Mouse (Mus musculus) kidney, postnatal 10 days (tissue): Measurements from ENCODE around the gene Dek.

Experiments used
- DNase-seq: peaks from one replicate; pipeline ENCODE4 v3.0.0; 2021; ENCODE audit warnings: mixed read lengths

Dek gene

GRCm38 (mm10) chr13:47106580-47106888 is 533 bp upstream of the Dek start:
- DNase-seq, result no peak

GRCm38 (mm10) chr13:47104856-47105541 is 1.0 kb downstream of the Dek start:
- peak; percentile 73 for DNase-seq

- DNase-seq, result no peak
Measured at GRCm38 (mm10) chr13:47104146-47104545, 1.9 kb downstream of the Dek start.

GRCm38 (mm10) chr13:47100587-47100986 is 5.4 kb downstream of the Dek start:
- no peak for DNase-seq

GRCm38 (mm10) chr13:47099265-47099664 is 6.7 kb downstream of the Dek start:
- no peak for DNase-seq

GRCm38 (mm10) chr13:47096591-47096990 is 9.4 kb downstream of the Dek start:
- no peak for DNase-seq

- DNase-seq, result no peak
Measured at GRCm38 (mm10) chr13:47093791-47094190, 12.2 kb downstream of the Dek start.

- DNase-seq, result no peak
Measured at GRCm38 (mm10) chr13:47089271-47089670, 16.7 kb downstream of the Dek start.

- DNase-seq, result no peak
Measured at GRCm38 (mm10) chr13:47088433-47088832, 17.6 kb downstream of the Dek start.

- DNase-seq, result no peak
Measured at GRCm38 (mm10) chr13:47080905-47081505, 25.0 kb downstream of the Dek start.

GRCm38 (mm10) chr13:47078799-47079198 is 27.2 kb downstream of the Dek start:
- DNase-seq, result no peak

GRCm38 (mm10) chr13:47077367-47077766 is 28.6 kb downstream of the Dek start:
- no peak for DNase-seq

- no peak for DNase-seq
Measured at GRCm38 (mm10) chr13:47076156-47076555, 29.8 kb downstream of the Dek start.

GRCm38 (mm10) chr13:47072484-47072883 is 33.5 kb downstream of the Dek start:
- DNase-seq, result no peak

- no peak for DNase-seq
Measured at GRCm38 (mm10) chr13:47071871-47072270, 34.1 kb downstream of the Dek start.

GRCm38 (mm10) chr13:47070329-47071080 is 35.5 kb downstream of the Dek start:
- no peak for DNase-seq

- DNase-seq, result no peak
Measured at GRCm38 (mm10) chr13:47067001-47067400, 39.0 kb downstream of the Dek start.

- DNase-seq, result no peak
Measured at GRCm38 (mm10) chr13:47066516-47066915, 39.5 kb downstream of the Dek start.

- peak; percentile 57 for DNase-seq
Measured at GRCm38 (mm10) chr13:47063985-47064760, 41.8 kb downstream of the Dek start.

GRCm38 (mm10) chr13:47062756-47063155 is 43.2 kb downstream of the Dek start:
- DNase-seq, result no peak

GRCm38 (mm10) chr13:47056781-47057180 is 49.2 kb downstream of the Dek start:
- no peak for DNase-seq

- no peak for DNase-seq
Measured at GRCm38 (mm10) chr13:47056126-47056525, 49.9 kb downstream of the Dek start.

- DNase-seq, result no peak
Measured at GRCm38 (mm10) chr13:47053971-47054370, 52.0 kb downstream of the Dek start.
